Mouse (Mus musculus): ENCODE measurements at regions not wholly inside any gene's neighbourhood (a gene's known extent, or its start where the extent isn't known, plus 50 kb on each side); places are given as distances from the start of the nearest gene placed in this dataset.
"Not testable (repeated sequence)": the region's sequence is repeated elsewhere in the genome, so short reads cannot be mapped to it uniquely, and the experiment has no call there.

DNA sequence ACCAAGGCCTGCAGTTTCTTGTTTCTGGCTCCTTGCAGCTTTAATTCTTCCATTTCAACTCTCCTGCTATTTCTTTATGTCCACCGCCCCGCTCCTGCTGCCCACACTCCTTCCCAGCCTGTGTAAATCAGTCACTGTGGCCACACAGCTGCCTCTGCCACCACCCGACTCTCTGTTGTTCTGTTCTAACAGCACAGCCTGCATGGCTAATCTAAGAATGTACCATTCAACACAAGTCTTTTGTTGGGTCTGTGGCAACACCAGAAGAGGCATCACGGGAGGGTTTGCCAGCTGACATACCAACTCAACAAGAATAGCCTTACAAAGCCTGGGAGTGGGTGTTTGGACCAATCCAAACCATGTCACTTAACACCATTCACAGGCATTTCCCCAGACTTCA lies 264.9 kb upstream of the Pum3 start:
- DNase-seq (ENCODE audit: low spot score in 2 of 2): peak; percentile 44 to 52

- DNase-seq (ENCODE audit: low spot score in 2 of 2): no peak
Measured at GRCm38 (mm10) chr19:27693706-27694105, 264.1 kb upstream of the Pum3 start.

DNA sequence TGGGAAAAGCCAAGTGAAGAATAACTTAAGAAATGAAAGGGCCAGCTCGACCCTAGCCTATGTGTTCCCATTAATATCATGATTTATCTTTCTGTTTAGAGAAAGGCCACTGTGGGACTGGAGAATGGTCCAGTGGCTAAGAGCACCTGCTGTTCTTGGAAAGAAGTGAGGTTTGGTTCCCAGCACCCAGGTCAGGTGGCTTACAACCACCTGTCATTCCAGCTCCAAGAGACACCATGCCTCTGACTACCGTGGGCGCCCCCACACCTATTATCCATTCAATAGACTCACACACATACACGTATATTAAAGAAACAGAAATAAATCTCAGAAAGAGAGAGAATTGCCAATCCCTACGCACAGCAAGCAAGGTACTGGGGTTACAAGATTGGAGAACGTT lies 263.3 kb upstream of the Pum3 start:
- DNase-seq (ENCODE audit: low spot score in 2 of 2): no peak

GRCm38 (mm10) chr19:27683426-27683825 lies 253.8 kb upstream of the Pum3 start:
- no peak for DNase-seq (ENCODE audit: low spot score in 2 of 2)

GRCm38 (mm10) chr19:27679427-27679826 lies 249.8 kb upstream of the Pum3 start:
- no peak for DNase-seq (ENCODE audit: low spot score in 2 of 2)

DNA sequence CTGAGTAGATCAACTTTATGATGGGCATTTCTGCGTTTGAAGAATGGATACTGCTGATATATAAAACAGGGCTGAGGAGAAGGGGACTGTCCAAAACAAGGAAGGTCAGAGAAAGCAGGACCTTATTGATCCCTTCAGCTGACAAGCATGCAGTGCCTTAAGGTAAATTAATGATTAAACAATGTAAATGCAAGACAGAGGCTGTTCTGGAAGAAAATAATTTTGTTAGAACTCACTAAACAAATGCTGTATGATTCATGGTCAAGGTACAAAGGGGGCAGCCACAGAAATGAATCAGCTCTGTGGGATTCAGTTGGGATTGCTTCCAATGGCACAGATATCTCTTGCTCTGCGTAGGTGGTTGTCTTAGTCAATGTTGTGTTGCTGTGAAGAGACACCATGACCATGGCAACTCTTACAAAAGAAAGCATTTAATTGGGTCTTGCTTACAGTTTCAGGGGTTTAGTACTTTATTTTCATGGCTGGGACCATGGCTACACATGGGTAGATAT lies 243.1 kb upstream of the Pum3 start:
- DNase-seq (ENCODE audit: low spot score in 2 of 2): no peak

- DNase-seq (ENCODE audit: low spot score in 2 of 2): no peak
Measured at GRCm38 (mm10) chr19:27663296-27663695, 233.7 kb upstream of the Pum3 start.

DNA sequence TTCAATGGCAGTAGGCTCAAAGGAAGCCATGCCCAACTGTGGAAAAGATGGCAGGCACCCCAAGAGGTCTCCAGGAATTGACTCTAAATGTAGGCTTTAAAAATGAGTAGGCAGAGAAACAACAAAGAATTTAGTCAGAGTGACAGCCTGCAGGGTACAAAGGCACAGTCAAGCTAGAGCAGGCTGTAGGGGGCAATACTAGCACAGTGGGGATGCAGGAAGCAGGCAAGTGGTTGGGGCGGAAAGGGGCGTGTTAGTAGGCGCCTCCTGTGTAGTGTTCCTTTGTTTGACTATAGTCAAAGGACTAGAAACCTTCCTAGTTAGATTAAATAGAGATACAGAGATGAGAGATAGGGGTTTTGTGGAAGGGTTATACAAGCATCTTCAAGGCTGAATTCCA lies 211.4 kb upstream of the Pum3 start:
- DNase-seq (ENCODE audit: low spot score in 2 of 2): no peak

DNA sequence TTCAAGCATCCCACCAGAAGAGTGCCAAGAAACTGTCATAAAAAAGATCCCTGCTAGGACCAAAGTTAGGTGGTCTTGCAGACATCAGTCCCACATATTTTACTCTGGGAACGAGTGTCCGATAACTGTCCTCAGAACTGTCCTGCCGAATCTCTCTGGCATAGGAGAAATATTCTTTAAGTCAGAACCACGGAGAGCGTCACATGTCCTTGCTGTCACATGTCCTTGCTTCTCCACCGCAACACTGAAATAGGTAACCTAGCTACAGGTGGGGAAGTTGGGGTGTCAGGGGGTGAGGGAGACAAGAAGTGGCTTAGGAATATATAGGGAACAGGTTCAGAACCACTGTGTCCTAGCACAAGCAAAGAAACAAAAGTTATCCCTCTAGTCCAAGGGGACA lies 203.5 kb upstream of the Pum3 start:
- DNase-seq (ENCODE audit: low spot score in 2 of 2): no peak

DNA sequence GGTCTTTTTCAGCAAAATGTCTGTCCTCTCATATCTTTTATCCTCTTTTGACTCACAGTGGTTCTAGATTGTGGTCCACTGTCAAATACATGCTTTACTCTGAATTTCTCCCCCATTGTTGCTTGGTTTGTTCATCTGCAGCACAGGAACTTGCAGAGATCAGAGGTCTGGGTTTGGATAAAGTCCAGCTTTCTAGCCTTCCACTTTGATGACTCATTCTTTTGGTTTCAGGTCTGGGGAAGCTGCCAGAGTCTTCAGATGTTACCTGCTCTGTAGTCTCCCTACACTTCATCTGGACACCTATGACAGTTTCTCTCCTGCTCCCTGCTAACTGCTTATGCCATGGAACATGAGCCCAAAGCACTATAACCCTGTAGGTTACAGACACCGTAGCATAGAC lies 198.0 kb upstream of the Pum3 start:
- no peak for DNase-seq (ENCODE audit: low spot score in 2 of 2)

- DNase-seq (ENCODE audit: low spot score in 2 of 2): no peak
Measured at GRCm38 (mm10) chr19:27617522-27617921, 187.9 kb upstream of the Pum3 start.

DNA sequence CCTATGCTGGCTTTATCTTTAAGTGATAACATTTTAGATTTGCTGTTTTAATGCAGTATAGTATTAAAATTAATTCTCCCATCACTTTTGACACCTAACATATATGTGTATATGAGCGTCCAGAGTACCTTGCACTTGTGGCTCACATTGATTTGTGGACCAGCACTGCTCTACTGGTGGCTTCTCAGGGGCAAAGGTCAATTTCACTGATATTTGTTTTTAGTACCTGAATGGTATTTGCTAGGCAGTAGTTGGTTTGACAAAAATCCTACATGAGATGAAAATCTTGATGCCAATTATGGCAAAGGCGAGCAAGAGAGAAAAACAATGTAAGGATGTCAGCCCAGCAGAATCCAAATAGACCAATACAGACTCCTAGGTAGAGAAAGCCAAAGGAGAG lies 177.3 kb upstream of the Pum3 start:
- DNase-seq (ENCODE audit: low spot score in 2 of 2): no peak

DNA sequence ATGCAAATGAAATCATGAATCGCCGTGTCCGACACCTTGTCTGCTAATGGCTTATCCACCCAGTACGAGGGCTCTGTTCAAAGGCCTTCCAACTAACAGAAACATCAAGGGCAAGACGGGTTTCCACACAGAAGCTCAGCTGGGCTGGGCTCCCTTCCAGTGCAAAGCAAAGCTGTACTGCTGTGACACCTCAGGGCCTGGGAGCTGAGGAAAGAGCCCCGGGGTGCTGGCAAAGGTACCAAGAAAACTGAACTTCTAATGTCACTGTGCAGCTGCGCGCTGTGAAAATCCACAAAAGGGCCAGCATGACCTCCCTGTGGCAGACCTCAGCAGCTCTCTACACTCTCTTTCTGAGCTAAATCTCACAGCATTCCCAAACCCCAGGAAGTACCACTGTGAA lies 173.7 kb upstream of the Pum3 start:
- no peak for DNase-seq (ENCODE audit: low spot score in 2 of 2)

- DNase-seq (ENCODE audit: low spot score in 2 of 2): no peak
Measured at GRCm38 (mm10) chr19:27601551-27601950, 171.9 kb upstream of the Pum3 start.

GRCm38 (mm10) chr19:27600386-27600785 lies 170.8 kb upstream of the Pum3 start:
- not testable (repeated sequence) for DNase-seq (ENCODE audit: low spot score in 2 of 2)

GRCm38 (mm10) chr19:27599639-27600308 lies 170.1 kb upstream of the Pum3 start:
- peak; percentile 33 to 61 for DNase-seq (ENCODE audit: low spot score in 2 of 2)

GRCm38 (mm10) chr19:27598350-27598749 lies 168.7 kb upstream of the Pum3 start:
- no peak for DNase-seq (ENCODE audit: low spot score in 2 of 2)

DNA sequence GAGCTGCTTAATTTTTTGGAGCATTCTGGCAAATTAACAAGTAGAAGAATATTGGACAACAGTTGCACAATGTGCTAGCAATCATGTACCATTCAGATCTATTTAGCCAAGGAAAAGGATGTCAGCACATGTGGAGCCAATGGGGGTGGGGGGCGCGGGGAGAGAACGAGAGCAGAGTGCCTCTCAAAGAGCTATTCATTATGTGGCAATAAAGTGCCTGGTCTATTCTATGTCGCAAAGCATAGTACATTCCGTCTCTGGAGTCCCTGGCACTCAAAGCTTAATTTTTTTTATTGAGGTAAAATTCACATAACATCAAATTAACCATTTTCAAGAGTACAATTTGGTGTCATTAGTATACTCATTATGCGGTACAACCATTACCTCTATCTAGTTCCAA lies 155.9 kb upstream of the Pum3 start:
- DNase-seq (ENCODE audit: low spot score in 2 of 2): no peak

DNA sequence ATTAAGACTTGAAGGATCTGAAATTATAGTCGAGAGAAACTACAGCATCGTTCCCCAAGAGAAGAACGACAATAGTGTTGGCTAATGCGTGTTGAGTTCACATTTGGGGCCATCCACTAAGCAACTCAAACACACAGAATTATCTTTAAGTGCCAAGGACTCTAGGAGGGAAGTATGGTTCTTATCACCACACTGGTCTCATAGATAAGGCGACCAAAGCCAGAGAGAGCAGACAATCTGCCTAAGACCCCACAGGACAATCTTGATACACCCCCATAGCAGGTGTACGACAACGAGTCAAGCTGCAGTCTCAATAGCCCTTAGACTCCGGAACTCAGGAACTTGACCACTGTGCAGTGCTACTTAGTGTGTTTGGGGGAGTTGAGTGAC lies 152.5 kb upstream of the Pum3 start:
- no peak for DNase-seq (ENCODE audit: low spot score in 2 of 2)

DNA sequence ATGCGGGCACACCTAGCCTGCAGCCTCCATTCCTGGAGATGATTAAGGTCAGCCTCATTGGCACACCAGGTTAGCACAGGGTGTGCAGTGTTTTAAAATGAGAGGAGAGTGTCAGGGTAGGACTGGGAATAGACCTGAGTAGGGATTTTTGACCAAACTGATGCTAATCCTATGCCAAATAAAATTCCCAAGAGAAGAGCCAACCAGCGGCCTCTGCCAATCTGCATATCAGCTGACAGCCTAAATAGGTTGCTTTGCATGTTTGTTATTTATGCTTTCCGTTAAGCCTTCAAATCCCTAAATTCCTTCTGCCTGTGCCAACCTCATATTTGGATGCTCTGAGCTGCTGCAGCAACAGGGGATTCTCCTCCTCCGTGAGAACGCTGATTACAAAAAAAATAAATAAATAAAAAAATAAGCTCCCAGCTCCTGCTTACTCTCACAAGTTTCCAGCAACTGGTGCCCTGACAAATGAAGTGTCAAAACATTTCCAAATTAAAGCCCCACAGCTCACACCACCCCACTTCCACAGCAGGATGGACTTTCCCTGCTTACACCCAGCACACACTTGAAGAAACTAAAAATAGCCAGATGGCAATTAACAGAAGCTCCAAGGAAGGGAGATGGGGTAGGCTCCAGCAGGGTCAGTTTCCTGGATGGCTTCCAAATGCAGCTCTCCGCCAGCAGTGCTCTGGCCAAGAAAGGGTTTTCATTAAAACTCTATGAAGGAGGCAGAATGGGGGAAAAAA lies 151.9 kb upstream of the Pum3 start:
- DNase-seq (ENCODE audit: low spot score in 2 of 2): no peak

DNA sequence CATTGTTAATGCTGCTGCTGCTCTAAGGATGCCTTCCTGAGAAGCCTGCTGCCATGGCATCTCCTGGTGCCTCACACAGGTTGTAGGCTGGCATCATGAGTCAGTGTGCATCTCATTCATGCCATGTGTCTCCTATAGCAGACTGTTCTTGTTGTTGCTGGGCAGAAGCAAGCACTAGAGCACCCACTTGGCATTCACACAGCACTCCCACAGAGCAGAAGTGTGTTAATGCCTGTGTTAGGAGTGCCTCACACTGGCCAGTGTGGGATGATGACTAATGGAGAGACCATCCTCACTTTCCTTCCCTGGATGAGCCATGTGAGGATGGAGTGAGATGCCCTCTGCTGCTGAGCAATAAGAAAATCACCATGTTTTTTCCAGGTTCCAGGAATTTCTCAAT lies 146.9 kb upstream of the Pum3 start:
- peak; percentile 52 to 59 for DNase-seq (ENCODE audit: low spot score in 2 of 2)

- no peak for DNase-seq (ENCODE audit: low spot score in 2 of 2)
Measured at GRCm38 (mm10) chr19:27566929-27567328, 137.3 kb upstream of the Pum3 start.

DNA sequence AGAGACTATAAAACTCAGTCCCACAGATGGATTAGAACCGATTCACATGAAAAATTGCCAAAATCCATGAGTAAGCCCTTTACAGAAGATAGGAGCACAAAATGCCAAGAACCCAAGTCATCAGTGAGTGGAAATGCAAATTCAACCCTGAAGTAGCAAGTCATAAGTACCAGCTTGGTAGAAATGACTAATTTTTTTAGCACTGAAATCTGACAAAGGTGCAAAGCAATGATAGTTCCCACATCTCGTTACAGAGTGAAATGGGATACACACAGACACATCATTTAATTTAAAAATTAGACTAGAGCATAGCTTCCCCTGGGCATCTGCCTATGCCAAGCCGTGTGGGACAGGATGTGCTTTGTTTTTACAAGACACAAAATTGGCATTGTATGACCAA lies 136.4 kb upstream of the Pum3 start:
- DNase-seq (ENCODE audit: low spot score in 2 of 2): no peak

Data from right cerebral cortex, adult 2 months (tissue).